Mouse (Mus musculus) cerebellum, adult 18-20 months (tissue): Measurements from ENCODE around the gene Dram1.

ENCODE experiments used
- DNase-seq, 2 experiments: peaks; one replicate each; pipeline ENCODE4 v3.0.0; 2021

The Dram1 gene

GRCm38 (mm10) chr10:88379013-88379885 is at the start of gene Dram1, which contains the start of gene Gnptab:
TSS of gene Dram1 (minus strand) at chr10:88379080.
TSS of gene Gnptab (plus strand) at chr10:88379132.
- DNase-seq = peak; percentile 80 to 97

GRCm38 (mm10) chr10:88427998-88428397 is 49.1 kb upstream of the Dram1 start:
- DNase-seq = no peak

GRCm38 (mm10) chr10:88426896-88427295 is 48.0 kb upstream of the Dram1 start:
- no peak for DNase-seq

GRCm38 (mm10) chr10:88426158-88426816 is 47.4 kb upstream of the Dram1 start:
- peak; percentile 70 to 73 for DNase-seq

- no peak for DNase-seq
Observed at GRCm38 (mm10) chr10:88420655-88421435, 42.0 kb upstream of the Dram1 start.

- no peak for DNase-seq
Observed at GRCm38 (mm10) chr10:88420141-88420541, 41.3 kb upstream of the Dram1 start.

- DNase-seq = no peak
Observed at GRCm38 (mm10) chr10:88417686-88418085, 38.8 kb upstream of the Dram1 start.

- no peak for DNase-seq
Observed at GRCm38 (mm10) chr10:88412290-88412995, 33.6 kb upstream of the Dram1 start.

- DNase-seq = no peak
Observed at GRCm38 (mm10) chr10:88409751-88410150, 30.9 kb upstream of the Dram1 start.

GRCm38 (mm10) chr10:88407875-88408631 is 29.2 kb upstream of the Dram1 start:
- DNase-seq = no peak

- DNase-seq = peak; percentile 37 to 39
Observed at GRCm38 (mm10) chr10:88405812-88406211, 26.9 kb upstream of the Dram1 start.

GRCm38 (mm10) chr10:88404220-88404619 is 25.3 kb upstream of the Dram1 start:
- DNase-seq = no peak

- no peak for DNase-seq
Observed at GRCm38 (mm10) chr10:88403021-88403420, 24.1 kb upstream of the Dram1 start.

- DNase-seq = no peak
Observed at GRCm38 (mm10) chr10:88399271-88399670, 20.4 kb upstream of the Dram1 start.

- DNase-seq = no peak
Observed at GRCm38 (mm10) chr10:88398668-88399243, 19.9 kb upstream of the Dram1 start.

GRCm38 (mm10) chr10:88392181-88392847 is 13.4 kb upstream of the Dram1 start:
- DNase-seq = no peak

- DNase-seq = no peak
Observed at GRCm38 (mm10) chr10:88391495-88391894, 12.6 kb upstream of the Dram1 start.

GRCm38 (mm10) chr10:88390096-88390790 is 11.4 kb upstream of the Dram1 start:
- DNase-seq = no peak

GRCm38 (mm10) chr10:88389576-88389975 is 10.7 kb upstream of the Dram1 start:
- no peak for DNase-seq

GRCm38 (mm10) chr10:88386251-88386650 is 7.4 kb upstream of the Dram1 start:
- no peak for DNase-seq
